Mouse (Mus musculus) MEL (cell line): ENCODE results near the gene Opcml.

ENCODE experiments used
- CTCF ChIP-seq, 3 experiments: IDR thresholded peaks in 2 of 3; conservative IDR thresholded peaks in 1 of 3; 2 replicates each; pipeline ENCODE4 v1.5.1; 2011 to 2012; ENCODE audit warnings: low read length in 3 of 3, low read depth in 2 of 3, mild to moderate bottlenecking in 2 of 3, improper control_type of control experiment in 1 of 3, inconsistent platforms in 1 of 3, mixed read lengths in 1 of 3, moderate library complexity in 1 of 3; ENCODE audit not compliant: control insufficient read depth in 1 of 3, insufficient read depth in 1 of 3, poor library complexity in 1 of 3, severe bottlenecking in 1 of 3
- MYC ChIP-seq: IDR thresholded peaks from 2 replicates; pipeline ENCODE4 v1.6.1; 2011; ENCODE audit warnings: low read depth, mild to moderate bottlenecking, low read length, improper control_type of control experiment, moderate library complexity
- POLR2A ChIP-seq, 2 experiments: IDR thresholded peaks; 2 replicates each; pipeline ENCODE4 v1.6.1; 2011 to 2012; ENCODE audit warnings: low read length in 2 of 2, mild to moderate bottlenecking in 2 of 2, control low read depth in 1 of 2, improper control_type of control experiment in 1 of 2, low read depth in 1 of 2, moderate library complexity in 1 of 2; ENCODE audit not compliant: control insufficient read depth in 1 of 2, insufficient read depth in 1 of 2, poor library complexity in 1 of 2
- RCOR1 ChIP-seq: IDR thresholded peaks from 2 replicates; pipeline ENCODE4 v1.6.1; 2012; ENCODE audit warnings: low read depth, mild to moderate bottlenecking, inconsistent platforms, low read length, improper control_type of control experiment

- TF ChIP-seq CTCF (IDR thresholded peaks at IDR 0.05 in 2 of 3, conservative IDR thresholded peaks at IDR 0.05 in 1 of 3; ENCODE audit: control insufficient read depth in 1 of 3, insufficient read depth in 1 of 3, low read depth in 2 of 3, low read length in 3 of 3, poor library complexity in 1 of 3, severe bottlenecking in 1 of 3) (no peak), RCOR1 (no peak), POLR2A (IDR thresholded peaks at IDR 0.05; ENCODE audit: control insufficient read depth in 1 of 2, insufficient read depth in 1 of 2, low read depth in 1 of 2, low read length in 2 of 2, poor library complexity in 1 of 2) (no peak), MYC (no peak)
These were observed 993.3 kb downstream of the Opcml start for GRCm38 (mm10) chr9:28783834-28784233.
